Mouse (Mus musculus) G1E (cell line): ENCODE measurements at regions not wholly inside any gene's neighbourhood (a gene's known extent, or its start where the extent isn't known, plus 50 kb on each side); places are given as distances from the start of the nearest gene placed in this dataset.

ENCODE experiments used
- CTCF ChIP-seq: IDR thresholded peaks from 2 replicates; pipeline ENCODE4 v1.5.1; 2012; ENCODE audit warnings: low read depth, low read length, inconsistent platforms, mixed read lengths
- GATA1 ChIP-seq: IDR thresholded peaks from 2 replicates; pipeline ENCODE4 v1.6.1; 2012; ENCODE audit warnings: borderline replicate concordance, low read length, inconsistent platforms, mixed read lengths
- POLR2AphosphoS5 ChIP-seq: IDR thresholded peaks from 2 replicates; pipeline ENCODE4 v1.6.1; 2012; ENCODE audit warnings: low read depth, low read length, inconsistent platforms; ENCODE audit not compliant: insufficient replicate concordance
- TAL1 ChIP-seq: conservative IDR thresholded peaks from 2 replicates; pipeline ENCODE4 v1.6.1; 2012; ENCODE audit warnings: low read depth, low read length, inconsistent platforms, mixed read lengths

DNA sequence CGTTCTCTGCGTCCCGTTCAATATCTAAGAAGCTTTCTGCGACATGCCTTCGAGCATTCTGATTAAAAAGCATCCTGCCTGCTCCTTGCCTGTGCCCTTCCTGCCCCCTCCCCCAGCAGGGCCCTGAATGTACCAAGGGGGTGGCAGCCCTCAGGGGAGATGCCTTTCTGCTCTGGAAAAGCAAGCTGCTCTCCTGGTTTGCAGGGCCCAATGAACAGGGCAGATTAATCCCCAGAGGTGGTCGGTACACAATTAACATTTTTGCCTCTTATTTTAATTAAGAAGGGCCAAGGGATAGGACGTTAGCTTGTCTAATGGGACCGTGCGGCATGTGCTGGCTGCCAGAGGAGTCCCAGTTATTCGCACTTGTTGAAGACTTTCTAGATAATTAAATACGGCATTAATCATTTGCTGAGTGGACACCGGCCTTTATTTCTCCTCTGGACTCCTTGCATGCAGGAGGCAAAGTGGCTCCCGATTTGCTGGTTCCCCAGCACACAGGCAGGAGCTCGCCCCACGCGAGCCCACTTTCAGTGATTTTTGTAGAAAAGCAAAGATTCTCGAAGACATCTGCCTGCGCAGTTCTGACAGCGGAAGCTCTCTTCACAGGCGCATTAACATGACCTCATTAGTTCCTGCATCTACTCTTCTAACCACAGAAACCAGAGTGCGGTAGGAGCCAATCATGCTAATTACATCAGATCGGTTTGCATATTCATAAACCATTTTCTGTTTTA is 336.8 kb upstream of the 4930535I16Rik start:
- no peak for TF ChIP-seq CTCF
- no peak for TF ChIP-seq TAL1
- no peak for TF ChIP-seq GATA1
- no peak for TF ChIP-seq POLR2AphosphoS5
